Mouse (Mus musculus): ENCODE data around the gene Dut. TPM values are rescaled to one million over a fixed set of nuclear protein-coding genes. Genes with fewer than 3 reads are reported as not detected.

The Dut gene
- polyA plus RNA-seq (2014; fragmentation: Nextera tagmentation; extraction: Ambion mirVana) = 121 and 127 TPM in 2 replicates

- peaks cover 5 to 11% of the 10 kb centered on the region in 2 experiments; a peak in 3 of 4 replicates for H3K4me1 ChIP-seq (ENCODE audit: control insufficient read depth in 2 of 2, insufficient read depth in 2 of 2, low read length in 2 of 2)
- peak within 1 kb of the TSS; percentile 75 for H3K4me2 ChIP-seq (ENCODE audit: low read length)
- H3K9me3 ChIP-seq (ENCODE audit: control insufficient read depth, low read length) = no peaks in the 10 kb centered on the region
- peak within 1 kb of the TSS; percentile 58 to 89 for H3K4me3 ChIP-seq (ENCODE audit: control insufficient read depth in 1 of 2, insufficient read depth in 1 of 2, low read depth in 1 of 2, low read length in 2 of 2)
- H3K36me3 ChIP-seq (ENCODE audit: control insufficient read depth, insufficient read depth, low read length) = peaks cover 28% of the 10 kb centered on the region
- under 1% methylated on average over 85 of the region's 96 CpGs for WGBS
- peak; percentile 100 for ATAC-seq (ENCODE audit: insufficient number of reproducible peaks, insufficient read depth, low FRiP score, low read depth)
- no peaks in the 10 kb centered on the region for H3K27me3 ChIP-seq (ENCODE audit: control insufficient read depth, insufficient read depth, low read length)
- H3K27ac ChIP-seq (replicated peaks in 1 of 2; ENCODE audit: control insufficient read depth in 1 of 2, insufficient read depth in 1 of 2, low read depth in 2 of 2, low read length in 2 of 2) = peak within 1 kb of the TSS; percentile 88 to 90
- peak within 1 kb of the TSS; percentile 87 for H3K9ac ChIP-seq (ENCODE audit: low read length)
Observed at GRCm38 (mm10) chr2:125247108-125247961, at the start of gene Dut. Gene Dut, plus strand, starts transcription at chr2:125247190.

- Histone ChIP-seq H3K9ac (ENCODE audit: low read length) (no peak overlapping the region), H3K27ac (replicated peaks in 1 of 2; ENCODE audit: control insufficient read depth in 1 of 2, insufficient read depth in 1 of 2, low read depth in 2 of 2, low read length in 2 of 2) (no peak overlapping the region), H3K36me3 (ENCODE audit: control insufficient read depth, insufficient read depth, low read length) (no peaks in the 10 kb centered on the region), H3K27me3 (ENCODE audit: control insufficient read depth, insufficient read depth, low read length) (no peaks in the 10 kb centered on the region), H3K4me1 (ENCODE audit: control insufficient read depth in 2 of 2, insufficient read depth in 2 of 2, low read length in 2 of 2) (peaks cover 4 to 9% of the 10 kb centered on the region in 2 experiments; a peak in 3 of 4 replicates), H3K4me3 (ENCODE audit: control insufficient read depth in 1 of 2, insufficient read depth in 1 of 2, low read depth in 1 of 2, low read length in 2 of 2) (no peak overlapping the region), H3K9me3 (ENCODE audit: control insufficient read depth, low read length) (no peaks in the 10 kb centered on the region), H3K4me2 (ENCODE audit: low read length) (no peak overlapping the region)
- WGBS = 85% methylated on average over 14 of the region's 14 CpGs
- no peak for ATAC-seq (ENCODE audit: insufficient number of reproducible peaks, insufficient read depth, low FRiP score, low read depth)
Observed at GRCm38 (mm10) chr2:125208894-125209596, 37.9 kb upstream of the Dut start.

- WGBS = 57% methylated on average over 10 of the region's 10 CpGs
- H3K36me3 ChIP-seq (ENCODE audit: control insufficient read depth, insufficient read depth, low read length) = no peaks in the 10 kb centered on the region
- ATAC-seq (ENCODE audit: insufficient number of reproducible peaks, insufficient read depth, low FRiP score, low read depth) = no peak
- no peak overlapping the region for H3K27ac ChIP-seq (replicated peaks in 1 of 2; ENCODE audit: control insufficient read depth in 1 of 2, insufficient read depth in 1 of 2, low read depth in 2 of 2, low read length in 2 of 2)
- peaks cover 4 to 9% of the 10 kb centered on the region in 2 experiments; a peak in 3 of 4 replicates for H3K4me1 ChIP-seq (ENCODE audit: control insufficient read depth in 2 of 2, insufficient read depth in 2 of 2, low read length in 2 of 2)
- H3K4me3 ChIP-seq (ENCODE audit: control insufficient read depth in 1 of 2, insufficient read depth in 1 of 2, low read depth in 1 of 2, low read length in 2 of 2) = no peak overlapping the region
- H3K9ac ChIP-seq (ENCODE audit: low read length) = no peak overlapping the region
- H3K27me3 ChIP-seq (ENCODE audit: control insufficient read depth, insufficient read depth, low read length) = no peaks in the 10 kb centered on the region
- H3K9me3 ChIP-seq (ENCODE audit: control insufficient read depth, low read length) = no peaks in the 10 kb centered on the region
- no peak overlapping the region for H3K4me2 ChIP-seq (ENCODE audit: low read length)
Observed at GRCm38 (mm10) chr2:125211831-125212510, 35.0 kb upstream of the Dut start.

- Histone ChIP-seq H3K27me3 (ENCODE audit: control insufficient read depth, insufficient read depth, low read length) (no peaks in the 10 kb centered on the region), H3K9me3 (ENCODE audit: control insufficient read depth, low read length) (no peaks in the 10 kb centered on the region), H3K27ac (replicated peaks in 1 of 2; ENCODE audit: control insufficient read depth in 1 of 2, insufficient read depth in 1 of 2, low read depth in 2 of 2, low read length in 2 of 2) (no peak overlapping the region), H3K4me1 (ENCODE audit: control insufficient read depth in 2 of 2, insufficient read depth in 2 of 2, low read length in 2 of 2) (peaks cover 4 to 14% of the 10 kb centered on the region in 2 experiments; a peak in 3 of 4 replicates), H3K4me2 (ENCODE audit: low read length) (no peak overlapping the region), H3K9ac (ENCODE audit: low read length) (no peak overlapping the region), H3K36me3 (ENCODE audit: control insufficient read depth, insufficient read depth, low read length) (no peaks in the 10 kb centered on the region), H3K4me3 (ENCODE audit: control insufficient read depth in 1 of 2, insufficient read depth in 1 of 2, low read depth in 1 of 2, low read length in 2 of 2) (no peak overlapping the region)
- WGBS = 0% methylated on average over 3 of the region's 3 CpGs
- ATAC-seq (ENCODE audit: insufficient number of reproducible peaks, insufficient read depth, low FRiP score, low read depth) = no peak
Observed at GRCm38 (mm10) chr2:125214592-125214991, 32.4 kb upstream of the Dut start.

GRCm38 (mm10) chr2:125217286-125217685, 29.7 kb upstream of the Dut start:
- peaks cover 0 to 7% of the 10 kb centered on the region in 2 experiments; a peak in 1 of 4 replicates for H3K4me1 ChIP-seq (ENCODE audit: control insufficient read depth in 2 of 2, insufficient read depth in 2 of 2, low read length in 2 of 2)
- no peak overlapping the region for H3K27ac ChIP-seq (replicated peaks in 1 of 2; ENCODE audit: control insufficient read depth in 1 of 2, insufficient read depth in 1 of 2, low read depth in 2 of 2, low read length in 2 of 2)
- H3K27me3 ChIP-seq (ENCODE audit: control insufficient read depth, insufficient read depth, low read length) = no peaks in the 10 kb centered on the region
- no peak overlapping the region for H3K4me3 ChIP-seq (ENCODE audit: control insufficient read depth in 1 of 2, insufficient read depth in 1 of 2, low read depth in 1 of 2, low read length in 2 of 2)
- WGBS = 78% methylated on average over 6 of the region's 6 CpGs
- no peak for ATAC-seq (ENCODE audit: insufficient number of reproducible peaks, insufficient read depth, low FRiP score, low read depth)
- H3K4me2 ChIP-seq (ENCODE audit: low read length) = no peak overlapping the region
- H3K36me3 ChIP-seq (ENCODE audit: control insufficient read depth, insufficient read depth, low read length) = no peaks in the 10 kb centered on the region
- H3K9me3 ChIP-seq (ENCODE audit: control insufficient read depth, low read length) = no peaks in the 10 kb centered on the region
- no peak overlapping the region for H3K9ac ChIP-seq (ENCODE audit: low read length)

GRCm38 (mm10) chr2:125218566-125218965, 28.4 kb upstream of the Dut start:
- Histone ChIP-seq H3K9ac (ENCODE audit: low read length) (no peak overlapping the region), H3K36me3 (ENCODE audit: control insufficient read depth, insufficient read depth, low read length) (no peaks in the 10 kb centered on the region), H3K4me2 (ENCODE audit: low read length) (no peak overlapping the region), H3K9me3 (ENCODE audit: control insufficient read depth, low read length) (no peaks in the 10 kb centered on the region), H3K4me1 (ENCODE audit: control insufficient read depth in 2 of 2, insufficient read depth in 2 of 2, low read length in 2 of 2) (0 out of 4 replicates have a peak, but pooled peaks cover 0 to 5% of the 10 kb centered on the region in 2 experiments), H3K27ac (replicated peaks in 1 of 2; ENCODE audit: control insufficient read depth in 1 of 2, insufficient read depth in 1 of 2, low read depth in 2 of 2, low read length in 2 of 2) (no peak overlapping the region; a peak in 1 of 4 replicates), H3K4me3 (ENCODE audit: control insufficient read depth in 1 of 2, insufficient read depth in 1 of 2, low read depth in 1 of 2, low read length in 2 of 2) (no peak overlapping the region), H3K27me3 (ENCODE audit: control insufficient read depth, insufficient read depth, low read length) (no peaks in the 10 kb centered on the region)
- ATAC-seq (ENCODE audit: insufficient number of reproducible peaks, insufficient read depth, low FRiP score, low read depth) = no peak
- WGBS = 87% methylated on average over 1 of the region's 1 CpGs

GRCm38 (mm10) chr2:125219268-125219667, 27.7 kb upstream of the Dut start:
- 0 out of 4 replicates have a peak, but pooled peaks cover 0 to 5% of the 10 kb centered on the region in 2 experiments for H3K4me1 ChIP-seq (ENCODE audit: control insufficient read depth in 2 of 2, insufficient read depth in 2 of 2, low read length in 2 of 2)
- no peak overlapping the region for H3K4me2 ChIP-seq (ENCODE audit: low read length)
- H3K4me3 ChIP-seq (ENCODE audit: control insufficient read depth in 1 of 2, insufficient read depth in 1 of 2, low read depth in 1 of 2, low read length in 2 of 2) = no peak overlapping the region
- ATAC-seq (ENCODE audit: insufficient number of reproducible peaks, insufficient read depth, low FRiP score, low read depth) = no peak
- H3K9ac ChIP-seq (ENCODE audit: low read length) = no peak overlapping the region
- WGBS = 38% methylated on average over 3 of the region's 3 CpGs
- H3K27me3 ChIP-seq (ENCODE audit: control insufficient read depth, insufficient read depth, low read length) = no peaks in the 10 kb centered on the region
- peak overlapping the region in 1 of 2 experiments; percentile 27; a peak in 1 of 4 replicates for H3K27ac ChIP-seq (replicated peaks in 1 of 2; ENCODE audit: control insufficient read depth in 1 of 2, insufficient read depth in 1 of 2, low read depth in 2 of 2, low read length in 2 of 2)
- no peaks in the 10 kb centered on the region for H3K36me3 ChIP-seq (ENCODE audit: control insufficient read depth, insufficient read depth, low read length)
- H3K9me3 ChIP-seq (ENCODE audit: control insufficient read depth, low read length) = no peaks in the 10 kb centered on the region
